Mouse (Mus musculus) kidney, embryonic 15.5 days (tissue): ENCODE measurements around the gene Xylt1. TPM values are rescaled to one million over a fixed set of nuclear protein-coding genes. Genes with fewer than 3 reads are reported as not detected.

Experiments
- ATAC-seq: fragments of 200-750 bp; cut with Nextera tagmentation; replicated peaks from 2 replicates; pipeline ENCODE4 v1.8.0; 2017; ENCODE audit warnings: moderate TSS enrichment; ENCODE audit not compliant: low FRiP score
- H3K27ac ChIP-seq: fragments of 300-500 bp; sonication (generic); 2 replicates; pipeline ENCODE4 v1.5.1; 2015; ENCODE audit warnings: mild to moderate bottlenecking, inconsistent platforms
- H3K27me3 ChIP-seq: fragments of 300-500 bp; sonication (generic); 2 replicates; pipeline ENCODE4 v1.6.1; 2015; ENCODE audit warnings: inconsistent platforms
- H3K36me3 ChIP-seq: fragments of 300-500 bp; sonication (generic); 2 replicates; pipeline ENCODE4 v1.6.1; 2015; ENCODE audit warnings: inconsistent platforms
- H3K4me1 ChIP-seq: fragments of 300-500 bp; sonication (generic); 2 replicates; pipeline ENCODE4 v1.6.1; 2015; ENCODE audit warnings: inconsistent platforms
- H3K4me2 ChIP-seq: fragments of 300-500 bp; sonication (generic); 2 replicates; pipeline ENCODE4 v1.6.1; 2015; ENCODE audit warnings: moderate library complexity, mild to moderate bottlenecking, inconsistent platforms
- H3K4me3 ChIP-seq: fragments of 300-500 bp; sonication (generic); replicated peaks from 2 replicates; pipeline ENCODE4 v1.5.1; 2015; ENCODE audit warnings: mild to moderate bottlenecking, inconsistent platforms
- H3K9ac ChIP-seq: fragments of 300-500 bp; sonication (generic); 2 replicates; pipeline ENCODE4 v1.6.1; 2015; ENCODE audit warnings: mild to moderate bottlenecking, inconsistent platforms
- H3K9me3 ChIP-seq: fragments of 300-500 bp; sonication (generic); replicated peaks from 2 replicates; pipeline ENCODE4 v1.6.1; 2016; ENCODE audit warnings: inconsistent platforms
- WGBS: fragments of 180-500 bp; shearing (Covaris S2); methylation state at CpG from one replicate; pipeline ENCODE4 v1.1.7; 2015; ENCODE audit warnings: mixed read lengths; 5-methylcytosine and 5-hydroxymethylcytosine counted together
- polyA plus RNA-seq: library from polyadenylated mRNA; unstranded; fragments of >200 nt; fragmentation: Nextera tagmentation; extraction: Ambion mirVana; gene quantifications from 2 replicates; pipeline ENCODE4 v1.2.1, GENCODE M21; 2015

Gene Xylt1
- polyA plus RNA-seq, 1 experiment from 2014 or later, result 2.3 TPM

DNA sequence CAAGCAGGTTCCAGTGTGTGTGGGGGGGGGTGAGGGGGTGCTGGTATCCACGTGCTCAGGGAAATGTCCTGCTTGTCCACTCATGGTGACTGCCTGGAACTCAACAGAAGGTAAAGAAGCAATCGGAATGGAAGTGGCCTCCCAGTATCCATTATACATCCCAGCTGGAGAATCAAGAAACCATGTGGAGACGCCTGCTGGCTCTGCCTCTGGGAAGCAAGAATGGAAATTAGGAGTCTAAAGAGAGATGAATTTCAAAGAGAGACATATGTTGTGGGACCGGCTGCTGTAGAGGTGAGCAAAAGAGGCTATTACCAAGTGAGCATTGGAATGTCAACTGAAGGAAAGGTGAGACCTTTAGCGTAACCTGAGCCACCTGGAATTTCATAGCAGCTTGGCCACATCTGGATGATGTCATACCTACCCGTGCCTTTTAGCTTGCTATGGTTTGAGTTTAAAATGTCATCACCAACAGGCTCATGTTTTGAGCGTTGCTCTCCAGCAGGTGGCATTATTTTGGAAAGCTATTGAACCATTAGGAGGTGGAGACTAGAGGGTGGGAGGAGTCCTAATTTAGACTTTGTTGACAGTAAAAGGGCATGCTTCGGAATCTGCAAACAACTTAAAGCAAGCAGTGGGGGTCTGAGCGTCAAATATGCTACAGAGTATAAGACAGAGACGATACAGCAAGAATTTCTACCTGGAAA, 329.3 kb downstream of the Xylt1 start:
- no peak for ATAC-seq
- H3K4me1 ChIP-seq, result no peaks in the 10 kb centered on the region
- no peak overlapping the region for H3K4me3 ChIP-seq
- no peak overlapping the region for H3K27ac ChIP-seq
- no peak overlapping the region for H3K9ac ChIP-seq
- no peak overlapping the region for H3K4me2 ChIP-seq
- H3K36me3 ChIP-seq, result no peaks in the 10 kb centered on the region
- WGBS, result 62% methylated on average over 10 of the region's 10 CpGs
- H3K27me3 ChIP-seq, result no peaks in the 10 kb centered on the region
- H3K9me3 ChIP-seq, result no peaks in the 10 kb centered on the region

GRCm38 (mm10) chr7:117716876-117717408, 336.2 kb downstream of the Xylt1 start:
- no peaks in the 10 kb centered on the region for H3K4me1 ChIP-seq
- no peak overlapping the region for H3K9ac ChIP-seq
- H3K4me3 ChIP-seq, result no peak overlapping the region
- ATAC-seq, result no peak
- H3K4me2 ChIP-seq, result no peak overlapping the region
- H3K27ac ChIP-seq, result no peak overlapping the region
- 82% methylated on average over 5 of the region's 5 CpGs for WGBS
- H3K9me3 ChIP-seq, result no peaks in the 10 kb centered on the region
- H3K27me3 ChIP-seq, result no peaks in the 10 kb centered on the region
- H3K36me3 ChIP-seq, result no peaks in the 10 kb centered on the region

DNA sequence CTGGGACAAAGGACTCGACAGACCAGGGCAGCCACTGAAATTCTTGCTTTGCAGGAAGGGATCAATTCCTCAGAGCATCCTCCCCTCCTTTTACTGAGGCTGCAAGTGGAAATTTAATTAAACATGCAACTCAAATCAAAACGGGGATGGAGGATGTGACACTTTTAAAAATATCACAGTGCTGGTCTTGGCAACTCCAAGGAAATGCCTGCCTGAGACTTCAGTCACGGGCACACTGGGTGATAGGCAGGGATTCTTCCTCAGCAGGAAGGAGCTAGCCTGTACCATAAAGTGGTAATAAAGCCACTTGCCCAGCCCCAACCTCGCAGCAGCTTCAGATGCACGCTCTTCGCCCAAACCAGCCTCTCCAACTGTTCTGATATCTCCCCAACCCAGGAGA, 339.6 kb downstream of the Xylt1 start:
- no peaks in the 10 kb centered on the region for H3K4me1 ChIP-seq
- WGBS, result 32% methylated on average over 6 of the region's 6 CpGs
- H3K9me3 ChIP-seq, result no peaks in the 10 kb centered on the region; the same call in 1 of the 2 replicates
- ATAC-seq, result no peak
- no peak overlapping the region for H3K4me3 ChIP-seq
- no peak overlapping the region for H3K27ac ChIP-seq
- no peaks in the 10 kb centered on the region for H3K36me3 ChIP-seq
- no peak overlapping the region for H3K9ac ChIP-seq
- no peaks in the 10 kb centered on the region for H3K27me3 ChIP-seq
- H3K4me2 ChIP-seq, result no peak overlapping the region
